Mouse (Mus musculus) liver, embryonic 15.5 days (tissue): Measurements from ENCODE around the gene Gpr61. TPM values are rescaled to one million over a fixed set of nuclear protein-coding genes. Genes with fewer than 3 reads are reported as not detected.
A peak's percentile ranks its signal among the peaks of the same experiment; 100 is the strongest.

ENCODE experiments used
- ATAC-seq: fragments of 200-750 bp; cut with Nextera tagmentation; 2 replicates; pipeline ENCODE4 v1.8.0; 2017; ENCODE audit warnings: moderate number of reproducible peaks, mild to moderate bottlenecking, moderate library complexity; ENCODE audit not compliant: insufficient read depth
- H3K27ac ChIP-seq: fragments of 300-500 bp; sonication (generic); replicated peaks from 2 replicates; pipeline ENCODE4 v1.5.1; 2015; ENCODE audit warnings: mild to moderate bottlenecking, inconsistent platforms
- H3K27me3 ChIP-seq: fragments of 300-500 bp; sonication (generic); 2 replicates; pipeline ENCODE4 v1.6.1; 2015; ENCODE audit warnings: mild to moderate bottlenecking, inconsistent platforms
- H3K36me3 ChIP-seq: fragments of 300-500 bp; sonication (generic); replicated peaks from 2 replicates; pipeline ENCODE4 v1.6.1; 2015; ENCODE audit warnings: moderate library complexity, mild to moderate bottlenecking, inconsistent platforms
- H3K4me1 ChIP-seq: fragments of 300-500 bp; sonication (generic); replicated peaks from 2 replicates; pipeline ENCODE4 v1.6.1; 2015; ENCODE audit warnings: inconsistent platforms
- H3K4me2 ChIP-seq: fragments of 300-500 bp; sonication (generic); 2 replicates; pipeline ENCODE4 v1.6.1; 2015; ENCODE audit warnings: moderate library complexity, mild to moderate bottlenecking, inconsistent platforms
- H3K4me3 ChIP-seq: fragments of 300-500 bp; sonication (generic); replicated peaks from 2 replicates; pipeline ENCODE4 v1.5.1; 2015; ENCODE audit warnings: mild to moderate bottlenecking, inconsistent platforms
- H3K9ac ChIP-seq: fragments of 300-500 bp; sonication (generic); 2 replicates; pipeline ENCODE4 v1.6.1; 2015; ENCODE audit warnings: moderate library complexity, mild to moderate bottlenecking, inconsistent platforms
- H3K9me3 ChIP-seq: fragments of 300-500 bp; sonication (generic); replicated peaks from 2 replicates; pipeline ENCODE4 v1.6.1; 2016; ENCODE audit warnings: inconsistent platforms
- WGBS: fragments of 180-500 bp; shearing (Covaris S2); methylation state at CpG from one replicate; pipeline ENCODE4 v1.1.7; 2015; ENCODE audit warnings: mixed read lengths; ENCODE audit not compliant: insufficient replicate concordance; 5-methylcytosine and 5-hydroxymethylcytosine counted together
- polyA plus RNA-seq: library from polyadenylated mRNA; unstranded; fragments of >200 nt; fragmentation: Nextera tagmentation; extraction: Ambion mirVana; gene quantifications from 2 replicates; pipeline ENCODE4 v1.2.1, GENCODE M21; 2015

The Gpr61 gene
- polyA plus RNA-seq, 1 experiment from 2014 or later, result 0.02 TPM

DNA sequence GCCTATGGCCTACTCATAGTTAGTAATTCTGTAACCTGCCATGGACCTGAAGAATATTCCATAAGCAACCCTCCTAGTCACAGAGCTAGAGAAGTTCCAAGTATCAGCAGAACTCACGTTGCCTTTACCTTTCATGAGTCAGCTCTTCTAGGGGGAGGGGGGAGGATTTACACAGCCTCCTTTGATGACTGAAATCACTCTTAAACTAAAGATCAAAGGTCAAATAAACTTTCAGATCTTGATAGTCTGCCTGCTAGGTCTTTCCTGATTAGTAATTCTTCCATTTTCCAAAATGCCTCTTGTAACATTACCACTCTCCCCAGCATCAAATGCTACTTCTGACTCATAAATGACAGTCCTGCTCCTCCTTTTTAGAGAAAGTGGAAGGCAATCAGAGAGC lies 30.6 kb downstream of the Gpr61 start:
- ATAC-seq, result no peak
- H3K4me1 ChIP-seq, result peaks cover 50% of the 10 kb centered on the region
- peaks cover 46% of the 10 kb centered on the region for H3K36me3 ChIP-seq
- no peak overlapping the region for H3K4me3 ChIP-seq
- H3K9ac ChIP-seq, result no peak overlapping the region
- no peak overlapping the region for H3K4me2 ChIP-seq
- 0 out of 2 replicates have a peak overlapping the region, but pooled peaks have one; percentile 4 for H3K27ac ChIP-seq
- WGBS, result 51% methylated on average over 1 of the region's 1 CpGs
- H3K9me3 ChIP-seq, result no peaks in the 10 kb centered on the region
- no peaks in the 10 kb centered on the region for H3K27me3 ChIP-seq

DNA sequence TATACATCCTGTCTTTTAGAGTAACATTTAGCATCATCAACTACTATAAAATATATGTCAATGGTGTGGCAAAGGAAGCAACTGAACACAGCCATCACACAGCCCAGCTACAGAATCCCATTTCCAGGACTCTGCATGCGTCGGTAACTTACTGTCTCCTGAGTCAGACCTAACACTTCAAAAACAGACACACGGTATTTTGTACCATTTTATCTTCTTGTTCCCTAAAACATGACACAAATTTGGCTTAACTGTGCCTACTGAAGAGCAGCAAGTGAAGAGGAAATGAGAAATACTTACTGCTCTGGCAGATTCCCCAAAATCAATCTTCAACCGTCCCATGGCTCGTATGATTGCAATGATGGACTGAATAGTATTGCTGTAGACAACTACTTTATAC lies 31.4 kb downstream of the Gpr61 start:
- no peak overlapping the region for H3K9ac ChIP-seq
- no peaks in the 10 kb centered on the region for H3K27me3 ChIP-seq
- H3K27ac ChIP-seq, result 0 out of 2 replicates have a peak overlapping the region, but pooled peaks have one; percentile 0
- peaks cover 41% of the 10 kb centered on the region for H3K4me1 ChIP-seq
- ATAC-seq, result no peak
- peaks cover 55% of the 10 kb centered on the region for H3K36me3 ChIP-seq
- 86% methylated on average over 5 of the region's 5 CpGs for WGBS
- H3K9me3 ChIP-seq, result no peaks in the 10 kb centered on the region
- no peak overlapping the region for H3K4me2 ChIP-seq
- no peak overlapping the region for H3K4me3 ChIP-seq

DNA sequence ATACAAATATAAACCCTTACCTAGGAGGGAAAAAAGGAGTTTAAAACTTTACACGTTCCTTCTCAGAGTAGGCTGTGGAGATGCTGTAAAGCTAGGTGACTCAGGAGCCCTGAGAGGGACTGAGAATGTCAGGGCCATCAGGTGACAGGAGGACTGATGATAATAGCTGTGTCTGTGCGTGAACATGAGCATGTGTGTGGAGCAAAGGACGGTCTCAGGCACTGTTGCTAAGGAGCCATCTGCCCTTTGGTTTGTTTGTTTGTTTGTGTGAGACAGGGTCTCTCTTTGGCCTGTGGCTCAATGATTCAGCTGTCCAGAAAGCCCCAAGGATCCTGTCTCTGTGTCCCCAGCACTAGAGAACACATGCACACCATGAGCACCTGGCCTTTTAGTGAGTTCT lies 33.6 kb downstream of the Gpr61 start:
- Histone ChIP-seq H3K27me3 (no peaks in the 10 kb centered on the region), H3K9ac (no peak overlapping the region), H3K4me2 (no peak overlapping the region), H3K27ac (no peak overlapping the region), H3K36me3 (peaks cover 75% of the 10 kb centered on the region), H3K9me3 (no peaks in the 10 kb centered on the region), H3K4me1 (peaks cover 24% of the 10 kb centered on the region), H3K4me3 (no peak overlapping the region)
- WGBS, result 83% methylated on average over 3 of the region's 3 CpGs
- no peak for ATAC-seq

DNA sequence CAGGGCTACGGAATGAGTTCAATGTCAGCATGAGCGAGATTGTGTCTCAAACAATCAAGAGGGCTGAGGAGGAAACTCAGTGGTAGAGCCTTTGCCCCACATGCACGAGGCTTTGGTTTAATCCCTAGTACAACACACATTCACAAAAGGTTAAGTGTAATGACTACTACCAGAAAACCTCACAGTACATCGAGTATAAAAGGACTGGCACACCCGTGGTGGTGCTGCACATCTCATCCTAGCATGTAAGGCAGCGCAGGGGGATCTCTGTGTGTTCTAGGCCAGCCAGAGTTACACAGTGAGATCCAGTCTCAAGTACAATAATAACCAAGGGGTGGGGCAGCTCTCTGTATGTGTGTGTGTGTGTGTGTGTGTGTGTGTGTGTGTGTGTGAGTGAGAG lies 37.2 kb downstream of the Gpr61 start:
- no peak overlapping the region for H3K9ac ChIP-seq
- no peaks in the 10 kb centered on the region for H3K9me3 ChIP-seq
- 0 out of 2 replicates have a peak, but pooled peaks cover 11% of the 10 kb centered on the region for H3K4me1 ChIP-seq
- no peaks in the 10 kb centered on the region for H3K27me3 ChIP-seq
- no peak overlapping the region for H3K27ac ChIP-seq
- H3K36me3 ChIP-seq, result peaks cover 93% of the 10 kb centered on the region
- no peak overlapping the region for H3K4me3 ChIP-seq
- WGBS, result 82% methylated on average over 6 of the region's 6 CpGs
- H3K4me2 ChIP-seq, result no peak overlapping the region
- no peak for ATAC-seq

DNA sequence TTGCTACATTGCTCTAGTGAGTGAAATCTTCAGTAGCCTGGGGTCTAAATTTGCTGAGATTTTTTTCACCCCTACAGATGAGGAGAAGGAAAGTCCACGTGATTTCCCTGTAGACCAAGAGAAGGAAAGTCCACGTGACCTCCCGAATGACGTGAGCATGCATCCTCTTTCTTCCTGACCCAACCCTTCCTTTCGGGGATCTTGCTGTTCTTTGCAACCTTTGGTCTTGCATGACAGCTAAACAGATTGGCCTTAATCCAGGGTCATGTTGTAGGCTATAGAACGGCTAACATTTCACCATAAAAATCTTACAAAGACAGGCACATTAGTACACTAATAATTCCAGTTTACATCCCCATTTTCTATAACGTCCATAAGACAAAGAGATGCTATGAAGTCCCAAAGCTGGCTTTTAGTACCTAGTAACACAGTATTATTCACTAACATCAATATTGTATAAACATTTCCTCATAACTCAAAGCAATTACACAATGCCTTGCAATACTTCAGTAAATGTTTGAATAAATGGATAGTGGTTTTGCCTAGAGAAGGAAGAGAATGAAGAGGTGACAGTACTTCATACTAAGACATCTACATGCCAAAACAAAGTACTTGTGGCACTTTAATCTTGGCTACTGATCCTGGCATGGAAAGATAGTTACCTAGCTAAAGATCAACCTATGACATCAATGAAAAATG lies 40.9 kb downstream of the Gpr61 start:
- Histone ChIP-seq H3K9ac (no peak overlapping the region), H3K4me2 (no peak overlapping the region), H3K27ac (no peak overlapping the region), H3K4me1 (peaks cover 7% of the 10 kb centered on the region; the same call in 1 of the 2 replicates), H3K9me3 (no peaks in the 10 kb centered on the region), H3K27me3 (no peaks in the 10 kb centered on the region), H3K4me3 (no peak overlapping the region), H3K36me3 (peaks cover 94% of the 10 kb centered on the region)
- ATAC-seq, result no peak
- 80% methylated on average over 7 of the region's 7 CpGs for WGBS

DNA sequence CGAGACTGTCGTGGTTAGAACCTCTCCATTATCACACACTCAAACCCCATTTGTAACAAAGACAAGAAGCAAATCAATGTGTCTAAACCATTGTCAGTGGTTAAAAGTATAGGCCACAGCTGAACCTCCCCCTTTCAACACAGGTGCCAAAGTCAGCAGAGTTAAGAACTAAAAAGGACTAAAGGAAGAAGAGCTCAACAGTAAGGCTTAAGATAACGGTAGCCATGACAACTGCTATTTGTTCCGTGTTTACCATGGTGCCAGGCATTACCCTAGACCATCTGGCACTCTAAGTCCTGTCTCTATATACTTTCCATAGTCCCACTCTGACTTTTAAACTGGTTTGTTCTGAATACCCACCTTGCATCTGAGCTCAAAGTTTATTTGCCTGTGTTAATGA lies 42.0 kb downstream of the Gpr61 start:
- Histone ChIP-seq H3K9me3 (no peaks in the 10 kb centered on the region), H3K9ac (no peak overlapping the region), H3K4me1 (peaks cover 7% of the 10 kb centered on the region; the same call in 1 of the 2 replicates), H3K4me3 (no peak overlapping the region), H3K36me3 (peaks cover 94% of the 10 kb centered on the region), H3K4me2 (no peak overlapping the region), H3K27me3 (no peaks in the 10 kb centered on the region), H3K27ac (no peak overlapping the region)
- 66% methylated on average over 4 of the region's 4 CpGs for WGBS
- ATAC-seq, result no peak

DNA sequence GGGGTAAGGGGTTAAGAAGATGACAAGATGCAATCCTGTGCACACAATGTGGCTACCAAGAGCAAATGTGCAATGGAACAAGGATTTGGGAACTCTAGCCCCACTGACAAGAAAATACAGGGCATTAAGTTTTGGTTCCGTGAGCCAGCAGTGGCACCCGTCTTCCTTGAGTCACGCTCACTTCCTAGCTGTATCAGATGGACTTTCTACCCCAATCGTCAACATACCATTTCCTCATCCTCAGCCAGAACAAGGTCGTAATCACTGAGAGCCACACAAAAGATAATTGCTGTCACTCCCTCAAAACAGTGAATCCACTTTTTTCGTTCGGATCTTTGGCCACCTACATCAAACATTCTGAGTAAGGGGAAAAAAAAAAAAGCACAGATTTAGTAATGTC lies 42.4 kb downstream of the Gpr61 start:
- H3K4me2 ChIP-seq, result no peak overlapping the region
- peaks cover 92% of the 10 kb centered on the region for H3K36me3 ChIP-seq
- H3K27me3 ChIP-seq, result no peaks in the 10 kb centered on the region
- H3K4me1 ChIP-seq, result peaks cover 7% of the 10 kb centered on the region; the same call in 1 of the 2 replicates
- 58% methylated on average over 7 of the region's 7 CpGs for WGBS
- ATAC-seq, result no peak
- H3K27ac ChIP-seq, result no peak overlapping the region; the same call in 1 of the 2 replicates
- no peak overlapping the region for H3K9ac ChIP-seq
- no peaks in the 10 kb centered on the region for H3K9me3 ChIP-seq
- H3K4me3 ChIP-seq, result no peak overlapping the region

DNA sequence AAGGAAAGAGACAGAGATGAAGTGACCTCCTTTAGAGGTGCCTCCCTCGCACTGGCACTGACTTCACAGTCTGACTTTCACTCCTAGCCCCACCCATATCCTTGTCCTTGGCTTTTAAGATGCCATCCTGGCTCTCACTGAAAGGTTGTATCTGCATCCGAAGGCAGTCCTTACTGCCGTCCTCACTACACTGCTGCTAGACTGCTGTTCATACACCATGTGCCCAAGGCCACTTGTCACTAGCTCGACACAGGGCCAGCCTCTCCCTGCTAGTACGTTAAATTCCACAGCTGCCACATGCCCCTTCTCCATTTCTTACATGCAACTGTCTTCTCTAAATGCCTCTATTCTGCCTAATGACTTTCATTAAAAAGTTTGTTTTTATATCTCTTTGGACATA lies 43.4 kb downstream of the Gpr61 start:
- no peak overlapping the region for H3K9ac ChIP-seq
- 87% methylated on average over 5 of the region's 5 CpGs for WGBS
- H3K9me3 ChIP-seq, result no peaks in the 10 kb centered on the region
- no peak overlapping the region for H3K4me3 ChIP-seq
- no peak overlapping the region for H3K4me2 ChIP-seq
- ATAC-seq, result no peak
- H3K27ac ChIP-seq, result no peak overlapping the region
- peaks cover 14% of the 10 kb centered on the region; the same call in 1 of the 2 replicates for H3K4me1 ChIP-seq
- H3K27me3 ChIP-seq, result no peaks in the 10 kb centered on the region
- peaks cover 92% of the 10 kb centered on the region for H3K36me3 ChIP-seq

DNA sequence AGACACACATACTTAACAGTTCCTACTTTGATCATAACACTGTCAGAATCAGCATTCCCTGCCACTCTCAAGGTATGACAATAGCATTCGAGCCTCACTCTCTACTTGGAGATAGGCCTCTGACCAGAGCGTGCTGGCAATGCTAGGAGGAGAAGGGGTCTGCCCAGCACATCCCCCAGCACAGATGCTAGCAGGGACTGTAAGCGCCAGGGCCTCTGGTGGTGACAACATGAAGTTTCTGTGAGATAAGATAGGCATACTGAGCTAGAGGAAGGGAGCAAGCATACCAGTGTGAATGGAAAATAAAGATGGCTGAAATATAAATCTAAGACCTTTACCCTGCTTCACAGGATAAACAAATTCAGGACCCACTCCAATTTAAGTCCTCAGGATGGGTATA lies 49.4 kb downstream of the Gpr61 start:
- peak; percentile 85 for ATAC-seq
- 25% methylated on average over 3 of the region's 3 CpGs for WGBS
- Histone ChIP-seq H3K27me3 (no peaks in the 10 kb centered on the region), H3K4me1 (peaks cover 47% of the 10 kb centered on the region), H3K27ac (peak overlapping the region; percentile 55), H3K9me3 (no peaks in the 10 kb centered on the region), H3K36me3 (peaks cover 63% of the 10 kb centered on the region), H3K9ac (0 out of 2 replicates have a peak overlapping the region, but pooled peaks have one; percentile 3), H3K4me2 (peak overlapping the region; percentile 7; the same call in 1 of the 2 replicates), H3K4me3 (no peak overlapping the region)

DNA sequence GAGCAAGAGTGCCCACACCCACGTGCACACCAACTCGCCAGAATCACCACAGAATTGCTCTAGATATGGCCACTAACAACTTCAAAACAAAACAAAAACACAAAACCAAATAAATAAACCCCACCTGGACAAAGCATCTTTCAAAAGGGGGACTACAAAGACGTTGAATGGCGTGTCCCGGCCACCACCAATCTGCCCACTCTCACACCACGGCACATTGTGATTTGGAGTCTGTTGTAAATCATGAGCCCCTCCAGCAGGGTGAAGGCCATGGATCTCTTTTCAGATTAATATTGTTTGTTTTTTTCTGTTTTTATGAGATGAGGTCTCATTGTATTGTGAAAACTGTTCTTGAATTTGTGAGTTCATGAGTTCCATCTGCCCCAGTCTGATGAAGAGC lies 52.6 kb downstream of the Gpr61 start:
- no peaks in the 10 kb centered on the region for H3K27me3 ChIP-seq

DNA sequence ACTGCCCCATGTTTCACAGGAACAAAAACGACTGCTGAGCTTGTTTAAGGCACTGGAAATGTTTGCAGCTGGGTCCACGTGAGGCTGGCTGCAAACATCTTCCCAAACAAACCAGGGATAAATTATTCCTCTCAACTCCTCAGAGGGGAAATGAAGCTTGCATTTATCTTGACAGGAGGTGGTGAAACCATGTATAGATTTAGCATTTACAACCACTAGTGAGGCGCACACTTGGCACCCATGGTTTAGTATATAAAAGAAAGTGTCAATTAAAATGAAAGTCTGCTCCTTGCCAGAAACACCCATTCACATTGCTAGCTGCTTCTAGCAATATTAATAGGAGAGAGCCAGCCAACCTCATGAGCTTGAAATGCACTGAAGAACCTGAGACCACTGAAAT lies 53.1 kb downstream of the Gpr61 start:
- H3K27me3 ChIP-seq, result no peaks in the 10 kb centered on the region
- no peak for ATAC-seq
- H3K9me3 ChIP-seq, result no peaks in the 10 kb centered on the region
- peaks cover 29% of the 10 kb centered on the region for H3K36me3 ChIP-seq
- WGBS, result 56% methylated on average over 3 of the region's 3 CpGs
- no peak overlapping the region for H3K4me2 ChIP-seq
- no peak overlapping the region; the same call in 1 of the 2 replicates for H3K27ac ChIP-seq
- peaks cover 80% of the 10 kb centered on the region for H3K4me1 ChIP-seq
- no peak overlapping the region for H3K9ac ChIP-seq
- H3K4me3 ChIP-seq, result no peak overlapping the region

More for the DNA sequence above, 52.6 kb downstream of the Gpr61 start:
- WGBS, result 87% methylated on average over 6 of the region's 6 CpGs
- Histone ChIP-seq H3K4me2 (no peak overlapping the region), H3K9me3 (no peaks in the 10 kb centered on the region), H3K9ac (no peak overlapping the region), H3K4me3 (no peak overlapping the region), H3K36me3 (peaks cover 34% of the 10 kb centered on the region), H3K4me1 (peaks cover 79% of the 10 kb centered on the region), H3K27ac (0 out of 2 replicates have a peak overlapping the region, but pooled peaks have one; percentile 6)
- no peak for ATAC-seq
